Mouse (Mus musculus) intestine, embryonic 14.5 days (tissue): ENCODE data around the gene Nhlrc3. TPM values are rescaled to one million over a fixed set of nuclear protein-coding genes. Genes with fewer than 3 reads are reported as not detected.

Experiments used
- ATAC-seq: fragments of 200-750 bp; cut with Nextera tagmentation; replicated peaks from 2 replicates; pipeline ENCODE4 v1.8.0; 2017; ENCODE audit warnings: low read depth, moderate number of reproducible peaks, moderate TSS enrichment, moderate library complexity; ENCODE audit not compliant: low FRiP score, low TSS enrichment
- DNase-seq: peaks from one replicate; pipeline ENCODE4 v3.0.0-alpha.2; 2018; ENCODE audit warnings: low spot score
- H3K27ac ChIP-seq: fragments of 300-500 bp; sonication (generic); 2 replicates; pipeline ENCODE4 v1.5.1; 2014; ENCODE audit warnings: low read depth, mild to moderate bottlenecking, control low read depth
- H3K27me3 ChIP-seq: fragments of 300-500 bp; sonication (generic); replicated peaks from 2 replicates; pipeline ENCODE4 v1.6.1; 2014; ENCODE audit warnings: low read length, control low read depth; ENCODE audit not compliant: control insufficient read depth, insufficient read depth
- H3K36me3 ChIP-seq: fragments of 300-500 bp; sonication (generic); 2 replicates; pipeline ENCODE4 v1.6.1; 2014; ENCODE audit warnings: low read length, control low read depth; ENCODE audit not compliant: control insufficient read depth, insufficient read depth
- H3K4me1 ChIP-seq: fragments of 300-500 bp; sonication (generic); replicated peaks from 2 replicates; pipeline ENCODE4 v1.6.1; 2014; ENCODE audit warnings: low read length, control low read depth, mixed read lengths; ENCODE audit not compliant: control insufficient read depth, insufficient read depth
- H3K4me2 ChIP-seq: fragments of 300-500 bp; sonication (generic); 2 replicates; pipeline ENCODE4 v1.6.1; 2014; ENCODE audit warnings: low read length
- H3K4me3 ChIP-seq: fragments of 300-500 bp; sonication (generic); 2 replicates; pipeline ENCODE4 v1.5.1; 2014; ENCODE audit warnings: low read depth, low read length, control low read depth, mixed read lengths
- H3K9ac ChIP-seq: fragments of 300-500 bp; sonication (generic); 2 replicates; pipeline ENCODE4 v1.6.1; 2014; ENCODE audit warnings: mild to moderate bottlenecking, low read length
- H3K9me3 ChIP-seq: fragments of 300-500 bp; sonication (generic); 2 replicates; pipeline ENCODE4 v1.6.1; 2016; ENCODE audit warnings: low read length, control low read depth; ENCODE audit not compliant: control insufficient read depth
- WGBS: fragments of 180-500 bp; shearing (Covaris S2); extraction: QIAGEN DNeasy Blood & Tissue Kit; methylation state at CpG from one replicate; pipeline ENCODE4 v1.1.7; 2014; 5-methylcytosine and 5-hydroxymethylcytosine counted together
- polyA plus RNA-seq: library from polyadenylated mRNA; unstranded; fragments of >200 nt; fragmentation: Nextera tagmentation; extraction: Ambion mirVana; gene quantifications from 2 replicates; pipeline ENCODE4 v1.2.1, GENCODE M21; 2014

Gene Nhlrc3
- polyA plus RNA-seq, 1 experiment from 2014 or later, result 12.1 TPM

DNA sequence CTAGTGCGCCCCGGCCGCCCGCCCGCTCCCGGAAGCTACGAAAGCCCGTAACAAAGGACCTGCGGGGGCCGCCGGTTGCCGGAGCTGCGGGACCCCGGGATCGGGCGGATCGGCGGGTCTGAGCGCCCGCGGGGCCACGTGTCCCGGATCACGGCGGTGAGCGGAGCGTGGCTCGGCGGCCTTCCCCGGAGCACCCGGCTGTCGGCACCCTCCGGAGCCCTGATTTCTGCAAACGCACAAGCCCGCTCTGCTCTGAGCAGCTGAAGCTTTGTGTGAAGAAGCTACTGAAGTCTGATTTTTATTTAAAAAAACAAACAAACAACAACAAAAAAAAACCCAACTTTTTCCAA is 608 bp upstream of the Nhlrc3 start:
- peak overlapping the region; percentile 81 for H3K27ac ChIP-seq
- 0% methylated on average over 35 of the region's 35 CpGs for WGBS

DNA sequence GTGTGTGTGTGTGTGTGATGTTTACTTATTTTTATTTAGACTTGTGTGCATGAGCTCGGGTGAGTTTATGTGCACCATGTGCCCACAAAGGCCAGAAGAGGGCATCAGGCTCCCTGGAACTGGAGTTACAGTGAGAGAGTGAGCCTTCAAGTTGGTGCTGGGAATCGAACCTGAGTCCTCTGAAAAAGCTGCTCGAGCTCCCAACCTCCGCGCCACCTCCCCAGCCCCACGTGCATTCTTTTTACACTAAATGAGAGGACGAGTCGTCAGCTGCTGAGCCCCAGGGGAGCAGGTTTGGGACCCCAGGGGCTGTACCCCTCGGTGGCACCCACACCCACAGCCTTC is 459 bp downstream of the Nhlrc3 start:
- no peaks in the 10 kb centered on the region for H3K27me3 ChIP-seq
- H3K4me1 ChIP-seq, result peaks cover 18% of the 10 kb centered on the region
- H3K9ac ChIP-seq, result peak overlapping the region; percentile 90
- peak overlapping the region; percentile 66 for H3K4me2 ChIP-seq
- no peak for ATAC-seq
- peak overlapping the region; percentile 81 for H3K27ac ChIP-seq
- DNase-seq, result no peak
- H3K9me3 ChIP-seq, result no peaks in the 10 kb centered on the region
- H3K36me3 ChIP-seq, result peaks cover 28% of the 10 kb centered on the region
- H3K4me3 ChIP-seq, result peak overlapping the region; percentile 95
- WGBS, result 5% methylated on average over 9 of the region's 9 CpGs

More for the DNA sequence above, 608 bp upstream of the Nhlrc3 start:
- Histone ChIP-seq H3K4me1 (peaks cover 18% of the 10 kb centered on the region), H3K4me3 (peak overlapping the region; percentile 95), H3K27me3 (no peaks in the 10 kb centered on the region), H3K9me3 (no peaks in the 10 kb centered on the region), H3K4me2 (peak overlapping the region; percentile 66), H3K36me3 (peaks cover 23% of the 10 kb centered on the region), H3K9ac (peak overlapping the region; percentile 90)
- ATAC-seq, result no peak
- no peak for DNase-seq

DNA sequence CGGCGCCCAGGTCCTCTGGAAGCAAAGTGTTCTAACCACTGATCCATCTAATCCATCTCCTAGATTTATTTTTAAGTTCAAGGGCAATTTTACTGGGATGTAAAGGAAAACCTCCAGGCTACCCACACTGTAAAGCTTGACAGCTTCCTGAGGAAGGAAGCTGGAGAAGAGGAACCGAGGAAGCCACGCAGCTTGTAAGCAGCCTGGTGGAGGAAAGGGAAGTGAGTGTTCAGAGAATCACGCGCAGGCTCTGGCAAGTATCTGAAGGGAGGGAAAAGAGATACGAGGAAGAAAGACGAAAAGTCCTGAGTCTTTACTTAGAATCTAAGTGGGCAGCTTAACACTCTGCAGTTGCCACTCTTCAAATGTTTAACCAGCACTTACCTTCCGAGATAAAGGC is 3.0 kb downstream of the Nhlrc3 start:
- DNase-seq, result no peak
- H3K4me2 ChIP-seq, result no peak overlapping the region

DNA sequence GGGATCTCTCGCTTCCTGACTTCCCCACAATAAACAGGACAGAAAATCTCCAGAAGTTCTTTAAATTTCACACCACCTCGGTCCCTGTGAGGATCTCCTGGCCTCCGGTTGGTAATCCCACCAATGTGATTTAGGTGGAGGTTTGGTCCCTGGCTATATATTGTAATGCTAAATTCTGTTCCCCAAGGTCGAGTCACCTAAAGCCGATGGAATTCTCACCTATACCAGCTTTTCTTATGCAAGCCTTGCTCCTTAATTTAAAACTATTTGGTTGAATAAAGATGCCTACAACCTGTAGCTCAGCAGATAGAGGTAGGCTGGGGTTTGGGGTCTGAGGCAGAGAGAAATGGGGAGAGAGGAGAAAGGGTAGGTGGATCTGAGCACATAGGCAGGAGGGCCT is 5.4 kb downstream of the Nhlrc3 start:
- ATAC-seq (no peak), DNase-seq (no peak)
- no peak overlapping the region for H3K27ac ChIP-seq
- 62% methylated on average over 5 of the region's 5 CpGs for WGBS
- no peaks in the 10 kb centered on the region for H3K4me1 ChIP-seq
- no peaks in the 10 kb centered on the region for H3K27me3 ChIP-seq
- no peaks in the 10 kb centered on the region for H3K9me3 ChIP-seq
- H3K36me3 ChIP-seq, result peaks cover 77% of the 10 kb centered on the region
- no peak overlapping the region for H3K4me3 ChIP-seq
- no peak overlapping the region for H3K4me2 ChIP-seq
- H3K9ac ChIP-seq, result no peak overlapping the region

More for the DNA sequence above, 3.0 kb downstream of the Nhlrc3 start:
- Histone ChIP-seq H3K9ac (no peak overlapping the region), H3K36me3 (peaks cover 54% of the 10 kb centered on the region), H3K4me3 (no peak overlapping the region), H3K27ac (no peak overlapping the region), H3K27me3 (no peaks in the 10 kb centered on the region), H3K9me3 (no peaks in the 10 kb centered on the region), H3K4me1 (no peaks in the 10 kb centered on the region)
- ATAC-seq, result no peak
- WGBS, result 78% methylated on average over 9 of the region's 9 CpGs

DNA sequence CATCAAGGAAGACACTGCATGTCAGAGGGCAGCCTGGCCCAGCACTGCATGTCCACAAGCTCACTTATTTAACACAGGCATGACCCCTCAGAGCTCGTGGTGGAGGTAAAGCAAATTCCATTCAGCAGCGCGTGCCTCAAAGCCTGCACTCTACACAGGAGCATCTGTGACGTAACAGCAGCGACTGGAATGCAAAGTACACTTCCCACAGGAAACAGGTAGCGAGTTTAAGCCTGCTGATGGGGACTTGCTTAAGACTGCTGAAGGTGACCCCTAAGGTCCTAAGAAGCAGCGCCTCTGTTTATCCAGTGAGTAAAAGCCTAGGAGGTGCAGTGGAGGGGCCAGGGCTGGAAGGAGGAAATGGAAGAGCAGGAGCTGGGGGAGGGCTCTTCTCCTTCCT is 8.1 kb downstream of the Nhlrc3 start:
- 77% methylated on average over 7 of the region's 7 CpGs for WGBS
- H3K36me3 ChIP-seq, result peaks cover 97% of the 10 kb centered on the region
- H3K9me3 ChIP-seq, result no peaks in the 10 kb centered on the region
- DNase-seq (no peak), ATAC-seq (no peak)
- H3K4me1 ChIP-seq, result no peaks in the 10 kb centered on the region
- no peak overlapping the region for H3K4me2 ChIP-seq
- no peak overlapping the region for H3K4me3 ChIP-seq
- H3K27me3 ChIP-seq, result no peaks in the 10 kb centered on the region
- H3K27ac ChIP-seq, result no peak overlapping the region
- H3K9ac ChIP-seq, result no peak overlapping the region

DNA sequence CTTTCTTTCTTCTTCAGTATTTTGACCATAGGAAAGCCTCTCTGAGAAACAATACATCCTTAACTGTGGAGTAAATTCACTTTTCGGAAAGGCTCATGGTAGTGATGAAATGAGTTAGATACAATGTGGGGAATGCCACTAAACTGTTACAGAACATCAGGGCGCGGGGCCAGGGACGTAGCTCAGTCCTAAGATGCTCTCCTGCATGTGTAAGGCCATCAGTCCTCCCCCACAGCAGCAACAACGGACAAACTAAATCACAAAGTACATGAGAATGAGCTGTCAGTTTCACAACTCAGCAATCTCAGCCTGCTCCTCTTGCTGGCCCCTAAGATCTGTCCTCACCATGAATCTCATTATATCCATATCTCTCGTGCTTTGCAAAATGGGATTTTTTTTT is 8.6 kb downstream of the Nhlrc3 start:
- H3K27ac ChIP-seq, result no peak overlapping the region
- peaks cover 94% of the 10 kb centered on the region for H3K36me3 ChIP-seq
- 92% methylated on average over 6 of the region's 6 CpGs for WGBS

DNA sequence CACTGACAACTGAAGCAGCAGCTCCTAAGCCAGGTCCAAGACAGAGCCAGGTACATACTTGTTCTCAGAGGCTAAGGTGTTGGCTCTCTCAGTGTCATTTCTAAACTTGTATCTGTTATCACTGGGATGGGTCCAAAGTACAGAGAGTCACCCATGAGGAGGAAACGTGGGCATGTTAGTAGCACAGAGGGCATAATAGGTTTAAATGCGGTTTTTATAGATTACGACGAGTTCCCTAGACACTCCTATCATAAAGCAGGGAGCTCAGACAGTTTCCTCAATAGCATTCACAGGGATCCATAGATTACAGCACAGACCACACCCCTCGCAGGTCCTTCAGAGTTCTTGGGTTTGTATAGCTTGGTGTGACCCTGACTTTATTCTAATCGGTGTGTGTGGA is 9.1 kb downstream of the Nhlrc3 start:
- Histone ChIP-seq H3K4me3 (no peak overlapping the region), H3K9ac (no peak overlapping the region), H3K27ac (no peak overlapping the region), H3K9me3 (no peaks in the 10 kb centered on the region), H3K4me1 (no peaks in the 10 kb centered on the region), H3K36me3 (peaks cover 93% of the 10 kb centered on the region), H3K27me3 (no peaks in the 10 kb centered on the region), H3K4me2 (no peak overlapping the region)
- DNase-seq (no peak), ATAC-seq (peak; percentile 78)
- 81% methylated on average over 6 of the region's 6 CpGs for WGBS

More for the DNA sequence above, 8.6 kb downstream of the Nhlrc3 start:
- no peaks in the 10 kb centered on the region for H3K4me1 ChIP-seq
- H3K4me2 ChIP-seq, result no peak overlapping the region
- no peak overlapping the region for H3K9ac ChIP-seq
- no peak for ATAC-seq
- H3K9me3 ChIP-seq, result no peaks in the 10 kb centered on the region
- no peak for DNase-seq
- no peaks in the 10 kb centered on the region for H3K27me3 ChIP-seq
- no peak overlapping the region for H3K4me3 ChIP-seq

DNA sequence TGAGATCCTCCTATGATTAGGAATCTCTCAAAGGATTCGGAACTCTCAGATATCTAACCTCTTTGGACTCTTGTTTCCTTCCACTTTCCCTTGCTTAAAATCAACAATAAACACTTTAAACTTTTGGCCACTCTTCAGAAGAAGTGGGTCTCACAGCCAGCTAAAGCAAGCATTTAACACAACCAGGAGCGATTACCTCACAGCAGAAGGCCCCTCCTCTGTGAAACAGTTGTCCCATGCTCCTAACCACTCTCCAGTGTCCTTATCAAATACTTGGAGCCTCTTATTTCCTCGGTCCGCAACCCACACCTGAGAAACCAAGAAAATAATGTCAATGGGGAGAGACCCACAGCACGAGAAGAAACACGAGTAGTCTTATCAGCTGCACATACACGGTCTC is 9.8 kb downstream of the Nhlrc3 start:
- 94% methylated on average over 7 of the region's 7 CpGs for WGBS
- Histone ChIP-seq H3K4me1 (no peaks in the 10 kb centered on the region), H3K9me3 (no peaks in the 10 kb centered on the region), H3K36me3 (peaks cover 87% of the 10 kb centered on the region), H3K27ac (no peak overlapping the region), H3K4me3 (no peak overlapping the region), H3K9ac (no peak overlapping the region), H3K27me3 (no peaks in the 10 kb centered on the region), H3K4me2 (no peak overlapping the region)
- ATAC-seq, result no peak
- no peak for DNase-seq

DNA sequence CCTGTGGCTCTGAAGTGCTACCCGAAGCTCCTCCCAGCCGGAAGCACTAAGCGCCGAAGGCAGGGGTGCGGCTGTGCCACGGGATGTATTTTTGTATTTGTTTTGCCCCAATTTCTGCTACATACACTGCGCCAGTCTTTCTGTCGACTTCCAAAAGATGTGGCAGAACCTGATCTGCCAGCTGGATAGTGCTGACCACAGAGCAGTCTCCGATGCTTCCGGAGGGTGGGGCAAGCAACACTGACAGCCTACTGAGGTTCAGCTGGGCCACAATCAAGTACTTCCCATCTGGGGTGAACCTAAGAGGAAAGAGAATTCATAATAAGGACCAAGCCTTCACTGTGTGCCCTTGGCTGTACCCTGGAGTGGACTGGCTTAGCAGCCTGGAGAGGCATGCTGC is 10.8 kb downstream of the Nhlrc3 start:
- Histone ChIP-seq H3K4me3 (no peak overlapping the region), H3K4me1 (no peaks in the 10 kb centered on the region), H3K4me2 (no peak overlapping the region), H3K27ac (no peak overlapping the region), H3K9ac (no peak overlapping the region), H3K27me3 (no peaks in the 10 kb centered on the region), H3K9me3 (no peaks in the 10 kb centered on the region), H3K36me3 (peaks cover 77% of the 10 kb centered on the region)
- DNase-seq, result no peak
- WGBS, result 93% methylated on average over 10 of the region's 10 CpGs
- no peak for ATAC-seq
